Mouse (Mus musculus): ENCODE measurements at regions not wholly inside any gene's neighbourhood (a gene's known extent, or its start where the extent isn't known, plus 50 kb on each side); places are given as distances from the start of the nearest gene placed in this dataset.

GRCm38 (mm10) chr2:166401860-166402259, 246.4 kb upstream of the Sulf2 start:
- TF ChIP-seq EP300 (IDR thresholded peaks at IDR 0.05; ENCODE audit: low read depth) = no peak
- TF ChIP-seq CTCF (IDR thresholded peaks at IDR 0.05; ENCODE audit: low read depth) = no peak
- Histone ChIP-seq H3K36me3 (replicated peaks; ENCODE audit: insufficient read depth, low read length) (no peaks in the 10 kb centered on the region), H3K9ac (replicated peaks) (no peak overlapping the region), H3K27ac (ENCODE audit: low read depth) (no peak overlapping the region), H3K4me2 (ENCODE audit: low read depth, low read length) (no peak overlapping the region), H3K9me3 (ENCODE audit: low read length) (no peaks in the 10 kb centered on the region), H3K27me3 (ENCODE audit: insufficient read depth, low read length) (no peaks in the 10 kb centered on the region), H3K4me1 (ENCODE audit: insufficient read depth) (no peaks in the 10 kb centered on the region), H3K4me3 (ENCODE audit: low read depth, low read length) (no peak overlapping the region)
- 24% methylated on average over 3 of the region's 3 CpGs for WGBS (ENCODE audit: insufficient replicate concordance)
- DNase-seq (no peak), ATAC-seq (no peak)

GRCm38 (mm10) chr2:166400304-166400703, 244.8 kb upstream of the Sulf2 start:
- TF ChIP-seq EP300 (IDR thresholded peaks at IDR 0.05; ENCODE audit: low read depth) = no peak
- TF ChIP-seq CTCF (IDR thresholded peaks at IDR 0.05; ENCODE audit: low read depth) = no peak
- no peaks in the 10 kb centered on the region for H3K27me3 ChIP-seq (ENCODE audit: insufficient read depth, low read length)

GRCm38 (mm10) chr2:166399140-166399830, 243.8 kb upstream of the Sulf2 start:
- Histone ChIP-seq H3K9ac (replicated peaks) (no peak overlapping the region), H3K9me3 (ENCODE audit: low read length) (no peaks in the 10 kb centered on the region), H3K36me3 (replicated peaks; ENCODE audit: insufficient read depth, low read length) (no peaks in the 10 kb centered on the region), H3K4me3 (ENCODE audit: low read depth, low read length) (no peak overlapping the region), H3K4me2 (ENCODE audit: low read depth, low read length) (no peak overlapping the region), H3K4me1 (ENCODE audit: insufficient read depth) (no peaks in the 10 kb centered on the region), H3K27me3 (ENCODE audit: insufficient read depth, low read length) (no peaks in the 10 kb centered on the region), H3K27ac (ENCODE audit: low read depth) (no peak overlapping the region)
- 33% methylated on average over 6 of the region's 6 CpGs for WGBS (ENCODE audit: insufficient replicate concordance)
- ATAC-seq (peak; percentile 51; the same call in 1 of the 2 replicates), DNase-seq (no peak)
- no peak for TF ChIP-seq CTCF (IDR thresholded peaks at IDR 0.05; ENCODE audit: low read depth)
- no peak for TF ChIP-seq EP300 (IDR thresholded peaks at IDR 0.05; ENCODE audit: low read depth)

More at GRCm38 (mm10) chr2:166400304-166400703, 244.8 kb upstream of the Sulf2 start:
- H3K4me2 ChIP-seq (ENCODE audit: low read depth, low read length) = no peak overlapping the region
- ATAC-seq (no peak), DNase-seq (no peak)
- no peak overlapping the region for H3K9ac ChIP-seq (replicated peaks)
- H3K27ac ChIP-seq (ENCODE audit: low read depth) = no peak overlapping the region
- H3K4me3 ChIP-seq (ENCODE audit: low read depth, low read length) = no peak overlapping the region
- WGBS (ENCODE audit: insufficient replicate concordance) = 43% methylated on average over 10 of the region's 10 CpGs
- H3K4me1 ChIP-seq (ENCODE audit: insufficient read depth) = no peaks in the 10 kb centered on the region
- no peaks in the 10 kb centered on the region for H3K36me3 ChIP-seq (replicated peaks; ENCODE audit: insufficient read depth, low read length)
- H3K9me3 ChIP-seq (ENCODE audit: low read length) = no peaks in the 10 kb centered on the region

GRCm38 (mm10) chr2:166398774-166399139, 243.3 kb upstream of the Sulf2 start:
- DNase-seq = no peak
- ATAC-seq = peak; percentile 5; the same call in 1 of the 2 replicates
- Histone ChIP-seq H3K36me3 (replicated peaks; ENCODE audit: insufficient read depth, low read length) (no peaks in the 10 kb centered on the region), H3K9me3 (ENCODE audit: low read length) (no peaks in the 10 kb centered on the region), H3K4me3 (ENCODE audit: low read depth, low read length) (no peak overlapping the region), H3K4me2 (ENCODE audit: low read depth, low read length) (no peak overlapping the region), H3K4me1 (ENCODE audit: insufficient read depth) (no peaks in the 10 kb centered on the region), H3K9ac (replicated peaks) (no peak overlapping the region), H3K27ac (ENCODE audit: low read depth) (no peak overlapping the region), H3K27me3 (ENCODE audit: insufficient read depth, low read length) (no peaks in the 10 kb centered on the region)
- no peak for TF ChIP-seq CTCF (IDR thresholded peaks at IDR 0.05; ENCODE audit: low read depth)
- no peak for TF ChIP-seq EP300 (IDR thresholded peaks at IDR 0.05; ENCODE audit: low read depth)
- 52% methylated on average over 5 of the region's 5 CpGs for WGBS (ENCODE audit: insufficient replicate concordance)

DNA sequence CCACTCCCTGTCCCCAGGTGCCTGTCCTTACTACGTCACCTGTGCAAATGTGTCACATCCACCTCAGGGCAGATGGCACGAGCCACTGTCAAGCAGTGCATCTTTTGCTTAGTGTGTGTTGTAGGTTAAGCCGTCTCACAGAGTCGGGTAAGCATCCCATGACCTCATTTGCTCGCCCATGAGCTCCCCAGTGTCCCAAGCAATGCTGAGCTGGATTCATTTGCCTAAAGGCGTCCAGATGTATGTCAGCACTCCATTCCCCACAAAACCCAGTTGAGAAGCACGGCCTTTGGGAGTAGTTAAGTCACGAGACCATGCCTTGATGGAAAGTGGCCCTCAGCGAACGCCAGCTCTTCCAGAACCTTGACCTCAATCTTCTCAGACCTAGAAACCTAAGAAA, 242.7 kb upstream of the Sulf2 start:
- WGBS (ENCODE audit: insufficient replicate concordance) = 79% methylated on average over 10 of the region's 10 CpGs
- ATAC-seq = no peak
- Histone ChIP-seq H3K27ac (ENCODE audit: low read depth) (no peak overlapping the region), H3K4me1 (ENCODE audit: insufficient read depth) (no peaks in the 10 kb centered on the region), H3K4me2 (ENCODE audit: low read depth, low read length) (no peak overlapping the region), H3K4me3 (ENCODE audit: low read depth, low read length) (no peak overlapping the region), H3K27me3 (ENCODE audit: insufficient read depth, low read length) (no peaks in the 10 kb centered on the region), H3K36me3 (replicated peaks; ENCODE audit: insufficient read depth, low read length) (no peaks in the 10 kb centered on the region), H3K9ac (replicated peaks) (no peak overlapping the region), H3K9me3 (ENCODE audit: low read length) (no peaks in the 10 kb centered on the region)
- DNase-seq = no peak
- TF ChIP-seq CTCF (IDR thresholded peaks at IDR 0.05; ENCODE audit: low read depth) = no peak
- no peak for TF ChIP-seq EP300 (IDR thresholded peaks at IDR 0.05; ENCODE audit: low read depth)

DNA sequence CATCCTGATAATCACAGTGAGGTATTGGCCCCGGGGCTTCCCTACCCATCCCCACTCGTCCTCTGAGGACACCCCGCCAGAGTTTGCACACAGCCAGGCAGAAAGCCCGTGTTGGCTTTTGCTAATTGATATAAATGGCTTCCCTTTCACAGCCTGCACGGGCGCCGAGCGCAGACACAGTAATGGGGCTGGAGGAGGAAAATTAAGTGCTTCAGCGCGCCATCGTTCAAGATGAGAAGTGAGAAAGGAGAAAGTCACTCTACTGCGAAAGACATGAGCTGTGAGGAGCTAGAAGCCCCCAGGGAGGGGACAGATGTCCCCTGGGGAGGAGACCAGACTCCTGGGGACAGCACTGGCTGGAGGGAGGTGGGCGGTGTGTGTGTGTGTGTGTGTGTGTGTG, 239.2 kb upstream of the Sulf2 start:
- H3K4me1 ChIP-seq (ENCODE audit: insufficient read depth) = no peaks in the 10 kb centered on the region
- H3K36me3 ChIP-seq (replicated peaks; ENCODE audit: insufficient read depth, low read length) = no peaks in the 10 kb centered on the region
- no peak overlapping the region for H3K9ac ChIP-seq (replicated peaks)
- WGBS (ENCODE audit: insufficient replicate concordance) = 60% methylated on average over 13 of the region's 13 CpGs
- H3K4me2 ChIP-seq (ENCODE audit: low read depth, low read length) = no peak overlapping the region
- ATAC-seq = no peak
- no peak overlapping the region for H3K27ac ChIP-seq (ENCODE audit: low read depth)
- H3K9me3 ChIP-seq (ENCODE audit: low read length) = no peaks in the 10 kb centered on the region
- no peak overlapping the region for H3K4me3 ChIP-seq (ENCODE audit: low read depth, low read length)
- no peaks in the 10 kb centered on the region for H3K27me3 ChIP-seq (ENCODE audit: insufficient read depth, low read length)
- no peak for TF ChIP-seq EP300 (IDR thresholded peaks at IDR 0.05; ENCODE audit: low read depth)
- no peak for TF ChIP-seq CTCF (IDR thresholded peaks at IDR 0.05; ENCODE audit: low read depth)
- peak; percentile 46 for DNase-seq

Data from liver, postnatal 0 days (tissue).